Mouse (Mus musculus): ENCODE measurements around the gene Galntl6. TPM values are rescaled to one million over a fixed set of nuclear protein-coding genes. Genes with fewer than 3 reads are reported as not detected.

Galntl6 gene
- polyA plus RNA-seq, 1 experiment from 2014 or later = 0.36 TPM

- Histone ChIP-seq H3K36me3 (ENCODE audit: control insufficient read depth, insufficient read depth, low read length) (no peaks in the 10 kb centered on the region), H3K4me3 (ENCODE audit: low read length) (no peak overlapping the region), H3K9me3 (ENCODE audit: control insufficient read depth, low read length) (no peaks in the 10 kb centered on the region), H3K9ac (ENCODE audit: low read length) (no peak overlapping the region), H3K27me3 (ENCODE audit: control insufficient read depth, insufficient read depth, low read depth, low read length) (no peaks in the 10 kb centered on the region), H3K4me1 (replicated peaks; ENCODE audit: control insufficient read depth, insufficient read depth, low read length) (no peaks in the 10 kb centered on the region), H3K4me2 (ENCODE audit: low read depth, low read length) (no peak overlapping the region), H3K27ac (ENCODE audit: low read length) (no peak overlapping the region)
- 84% methylated on average over 2 of the region's 2 CpGs for WGBS
- ATAC-seq (ENCODE audit: low read depth) = no peak
These were observed 243.4 kb downstream of the Galntl6 start for GRCm38 (mm10) chr8:58669075-58669474.

- Histone ChIP-seq H3K4me3 (ENCODE audit: low read length) (no peak overlapping the region), H3K27ac (ENCODE audit: low read length) (no peak overlapping the region), H3K9me3 (ENCODE audit: control insufficient read depth, low read length) (no peaks in the 10 kb centered on the region), H3K4me1 (replicated peaks; ENCODE audit: control insufficient read depth, insufficient read depth, low read length) (no peaks in the 10 kb centered on the region), H3K9ac (ENCODE audit: low read length) (no peak overlapping the region), H3K36me3 (ENCODE audit: control insufficient read depth, insufficient read depth, low read length) (no peaks in the 10 kb centered on the region), H3K4me2 (ENCODE audit: low read depth, low read length) (no peak overlapping the region), H3K27me3 (ENCODE audit: control insufficient read depth, insufficient read depth, low read depth, low read length) (no peaks in the 10 kb centered on the region)
- ATAC-seq (ENCODE audit: low read depth) = no peak
These were observed 252.4 kb downstream of the Galntl6 start for GRCm38 (mm10) chr8:58660019-58660418.

GRCm38 (mm10) chr8:58655631-58656030, 256.8 kb downstream of the Galntl6 start:
- Histone ChIP-seq H3K27me3 (ENCODE audit: control insufficient read depth, insufficient read depth, low read depth, low read length) (no peaks in the 10 kb centered on the region), H3K4me2 (ENCODE audit: low read depth, low read length) (no peak overlapping the region), H3K4me1 (replicated peaks; ENCODE audit: control insufficient read depth, insufficient read depth, low read length) (no peaks in the 10 kb centered on the region), H3K9me3 (ENCODE audit: control insufficient read depth, low read length) (no peaks in the 10 kb centered on the region), H3K27ac (ENCODE audit: low read length) (no peak overlapping the region), H3K9ac (ENCODE audit: low read length) (no peak overlapping the region), H3K36me3 (ENCODE audit: control insufficient read depth, insufficient read depth, low read length) (no peaks in the 10 kb centered on the region), H3K4me3 (ENCODE audit: low read length) (no peak overlapping the region)
- ATAC-seq (ENCODE audit: low read depth) = no peak
- WGBS = 70% methylated on average over 4 of the region's 4 CpGs

- no peaks in the 10 kb centered on the region for H3K4me1 ChIP-seq (replicated peaks; ENCODE audit: control insufficient read depth, insufficient read depth, low read length)
- WGBS = 64% methylated on average over 4 of the region's 4 CpGs
- no peak overlapping the region for H3K4me2 ChIP-seq (ENCODE audit: low read depth, low read length)
- H3K9me3 ChIP-seq (ENCODE audit: control insufficient read depth, low read length) = no peaks in the 10 kb centered on the region
- no peak overlapping the region for H3K27ac ChIP-seq (ENCODE audit: low read length)
- H3K9ac ChIP-seq (ENCODE audit: low read length) = no peak overlapping the region
- H3K36me3 ChIP-seq (ENCODE audit: control insufficient read depth, insufficient read depth, low read length) = no peaks in the 10 kb centered on the region
- no peak for ATAC-seq (ENCODE audit: low read depth)
- no peaks in the 10 kb centered on the region for H3K27me3 ChIP-seq (ENCODE audit: control insufficient read depth, insufficient read depth, low read depth, low read length)
- no peak overlapping the region for H3K4me3 ChIP-seq (ENCODE audit: low read length)
These were observed 306.0 kb downstream of the Galntl6 start for GRCm38 (mm10) chr8:58606451-58606850.

- Histone ChIP-seq H3K4me3 (ENCODE audit: low read length) (no peak overlapping the region), H3K27ac (ENCODE audit: low read length) (no peak overlapping the region), H3K27me3 (ENCODE audit: control insufficient read depth, insufficient read depth, low read depth, low read length) (no peaks in the 10 kb centered on the region), H3K4me2 (ENCODE audit: low read depth, low read length) (no peak overlapping the region), H3K9me3 (ENCODE audit: control insufficient read depth, low read length) (no peaks in the 10 kb centered on the region), H3K36me3 (ENCODE audit: control insufficient read depth, insufficient read depth, low read length) (no peaks in the 10 kb centered on the region), H3K4me1 (replicated peaks; ENCODE audit: control insufficient read depth, insufficient read depth, low read length) (no peaks in the 10 kb centered on the region), H3K9ac (ENCODE audit: low read length) (no peak overlapping the region)
- no peak for ATAC-seq (ENCODE audit: low read depth)
- WGBS = 81% methylated on average over 4 of the region's 4 CpGs
These were observed 307.7 kb downstream of the Galntl6 start for GRCm38 (mm10) chr8:58604751-58605150.

GRCm38 (mm10) chr8:58597834-58598233, 314.6 kb downstream of the Galntl6 start:
- no peak overlapping the region for H3K27ac ChIP-seq (ENCODE audit: low read length)
- no peaks in the 10 kb centered on the region for H3K9me3 ChIP-seq (ENCODE audit: control insufficient read depth, low read length)
- H3K27me3 ChIP-seq (ENCODE audit: control insufficient read depth, insufficient read depth, low read depth, low read length) = no peaks in the 10 kb centered on the region
- H3K36me3 ChIP-seq (ENCODE audit: control insufficient read depth, insufficient read depth, low read length) = no peaks in the 10 kb centered on the region
- ATAC-seq (ENCODE audit: low read depth) = no peak
- H3K4me3 ChIP-seq (ENCODE audit: low read length) = no peak overlapping the region
- H3K4me1 ChIP-seq (replicated peaks; ENCODE audit: control insufficient read depth, insufficient read depth, low read length) = no peaks in the 10 kb centered on the region
- 72% methylated on average over 6 of the region's 6 CpGs for WGBS
- H3K9ac ChIP-seq (ENCODE audit: low read length) = no peak overlapping the region
- H3K4me2 ChIP-seq (ENCODE audit: low read depth, low read length) = no peak overlapping the region

GRCm38 (mm10) chr8:58575346-58575745, 337.1 kb downstream of the Galntl6 start:
- H3K36me3 ChIP-seq (ENCODE audit: control insufficient read depth, insufficient read depth, low read length) = no peaks in the 10 kb centered on the region

GRCm38 (mm10) chr8:58568086-58568485, 344.4 kb downstream of the Galntl6 start:
- H3K27ac ChIP-seq (ENCODE audit: low read length) = no peak overlapping the region
- H3K9ac ChIP-seq (ENCODE audit: low read length) = no peak overlapping the region
- no peaks in the 10 kb centered on the region for H3K9me3 ChIP-seq (ENCODE audit: control insufficient read depth, low read length)
- H3K27me3 ChIP-seq (ENCODE audit: control insufficient read depth, insufficient read depth, low read depth, low read length) = no peaks in the 10 kb centered on the region
- WGBS = 61% methylated on average over 2 of the region's 2 CpGs
- H3K36me3 ChIP-seq (ENCODE audit: control insufficient read depth, insufficient read depth, low read length) = no peaks in the 10 kb centered on the region
- no peak overlapping the region for H3K4me2 ChIP-seq (ENCODE audit: low read depth, low read length)
- no peak overlapping the region for H3K4me3 ChIP-seq (ENCODE audit: low read length)
- ATAC-seq (ENCODE audit: low read depth) = no peak
- no peaks in the 10 kb centered on the region for H3K4me1 ChIP-seq (replicated peaks; ENCODE audit: control insufficient read depth, insufficient read depth, low read length)

More at GRCm38 (mm10) chr8:58575346-58575745, 337.1 kb downstream of the Galntl6 start:
- H3K4me2 ChIP-seq (ENCODE audit: low read depth, low read length) = no peak overlapping the region
- no peak overlapping the region for H3K9ac ChIP-seq (ENCODE audit: low read length)
- H3K27me3 ChIP-seq (ENCODE audit: control insufficient read depth, insufficient read depth, low read depth, low read length) = no peaks in the 10 kb centered on the region
- no peaks in the 10 kb centered on the region for H3K9me3 ChIP-seq (ENCODE audit: control insufficient read depth, low read length)
- H3K4me3 ChIP-seq (ENCODE audit: low read length) = no peak overlapping the region
- no peaks in the 10 kb centered on the region for H3K4me1 ChIP-seq (replicated peaks; ENCODE audit: control insufficient read depth, insufficient read depth, low read length)
- 86% methylated on average over 1 of the region's 1 CpGs for WGBS
- no peak overlapping the region for H3K27ac ChIP-seq (ENCODE audit: low read length)
- no peak for ATAC-seq (ENCODE audit: low read depth)

GRCm38 (mm10) chr8:58566115-58566514, 346.3 kb downstream of the Galntl6 start:
- Histone ChIP-seq H3K27me3 (ENCODE audit: control insufficient read depth, insufficient read depth, low read depth, low read length) (no peaks in the 10 kb centered on the region), H3K9ac (ENCODE audit: low read length) (no peak overlapping the region), H3K4me1 (replicated peaks; ENCODE audit: control insufficient read depth, insufficient read depth, low read length) (no peaks in the 10 kb centered on the region), H3K4me2 (ENCODE audit: low read depth, low read length) (no peak overlapping the region), H3K9me3 (ENCODE audit: control insufficient read depth, low read length) (no peaks in the 10 kb centered on the region), H3K27ac (ENCODE audit: low read length) (no peak overlapping the region), H3K36me3 (ENCODE audit: control insufficient read depth, insufficient read depth, low read length) (no peaks in the 10 kb centered on the region), H3K4me3 (ENCODE audit: low read length) (no peak overlapping the region)
- no peak for ATAC-seq (ENCODE audit: low read depth)
- 38% methylated on average over 2 of the region's 2 CpGs for WGBS

- ATAC-seq (ENCODE audit: low read depth) = no peak
- 83% methylated on average over 2 of the region's 2 CpGs for WGBS
- Histone ChIP-seq H3K27me3 (ENCODE audit: control insufficient read depth, insufficient read depth, low read depth, low read length) (no peaks in the 10 kb centered on the region), H3K27ac (ENCODE audit: low read length) (no peak overlapping the region), H3K36me3 (ENCODE audit: control insufficient read depth, insufficient read depth, low read length) (no peaks in the 10 kb centered on the region), H3K9ac (ENCODE audit: low read length) (no peak overlapping the region), H3K4me3 (ENCODE audit: low read length) (no peak overlapping the region), H3K4me2 (ENCODE audit: low read depth, low read length) (no peak overlapping the region), H3K9me3 (ENCODE audit: control insufficient read depth, low read length) (no peaks in the 10 kb centered on the region), H3K4me1 (replicated peaks; ENCODE audit: control insufficient read depth, insufficient read depth, low read length) (no peaks in the 10 kb centered on the region)
These were observed 376.7 kb downstream of the Galntl6 start for GRCm38 (mm10) chr8:58535781-58536180.

All from lung, embryonic 16.5 days (tissue).